Mouse (Mus musculus): Measurements from ENCODE around the gene Mak. TPM values are rescaled to one million over a fixed set of nuclear protein-coding genes. Genes with fewer than 3 reads are reported as not detected.

Mak gene
- polyA plus RNA-seq, 1 experiment from 2014 or later: 0.15 TPM

- H3K4me2 ChIP-seq: no peak overlapping the region
- no peaks in the 10 kb centered on the region for H3K27me3 ChIP-seq (replicated peaks)
- 83% methylated on average over 4 of the region's 4 CpGs for WGBS (ENCODE audit: insufficient replicate concordance)
- H3K9ac ChIP-seq: no peak overlapping the region
- no peak for ATAC-seq
- H3K36me3 ChIP-seq: no peaks in the 10 kb centered on the region
- H3K9me3 ChIP-seq (replicated peaks): no peaks in the 10 kb centered on the region
- H3K4me1 ChIP-seq: no peaks in the 10 kb centered on the region
- H3K4me3 ChIP-seq: no peak overlapping the region
- H3K27ac ChIP-seq: no peak overlapping the region
Observed at GRCm38 (mm10) chr13:41067618-41068017, 11.9 kb downstream of the Mak start.

- Histone ChIP-seq H3K4me3 (no peak overlapping the region), H3K4me1 (peaks cover 10% of the 10 kb centered on the region; the same call in 1 of the 2 replicates), H3K9me3 (replicated peaks) (no peaks in the 10 kb centered on the region), H3K27ac (no peak overlapping the region), H3K36me3 (no peaks in the 10 kb centered on the region), H3K4me2 (no peak overlapping the region), H3K27me3 (replicated peaks) (peaks cover 6% of the 10 kb centered on the region; the same call in 1 of the 2 replicates), H3K9ac (no peak overlapping the region)
- ATAC-seq: no peak
- 50% methylated on average over 5 of the region's 5 CpGs for WGBS (ENCODE audit: insufficient replicate concordance)
Observed at GRCm38 (mm10) chr13:41051965-41052364, 27.5 kb downstream of the Mak start.

GRCm38 (mm10) chr13:41047280-41047679 lies 32.2 kb downstream of the Mak start:
- Histone ChIP-seq H3K9me3 (replicated peaks) (no peaks in the 10 kb centered on the region), H3K4me2 (no peak overlapping the region), H3K4me3 (no peak overlapping the region), H3K4me1 (no peaks in the 10 kb centered on the region), H3K27me3 (replicated peaks) (peaks cover 12% of the 10 kb centered on the region; the same call in 1 of the 2 replicates), H3K9ac (no peak overlapping the region), H3K27ac (no peak overlapping the region), H3K36me3 (no peaks in the 10 kb centered on the region)
- WGBS (ENCODE audit: insufficient replicate concordance): 72% methylated on average over 6 of the region's 6 CpGs
- ATAC-seq: no peak

GRCm38 (mm10) chr13:41045901-41046300 lies 33.6 kb downstream of the Mak start:
- H3K27ac ChIP-seq: no peak overlapping the region
- H3K4me3 ChIP-seq: no peak overlapping the region
- no peak overlapping the region for H3K4me2 ChIP-seq
- no peak for ATAC-seq
- no peak overlapping the region for H3K9ac ChIP-seq
- no peaks in the 10 kb centered on the region for H3K9me3 ChIP-seq (replicated peaks)
- no peaks in the 10 kb centered on the region for H3K36me3 ChIP-seq
- peaks cover 12% of the 10 kb centered on the region; the same call in 1 of the 2 replicates for H3K27me3 ChIP-seq (replicated peaks)
- WGBS (ENCODE audit: insufficient replicate concordance): 81% methylated on average over 8 of the region's 8 CpGs
- no peaks in the 10 kb centered on the region for H3K4me1 ChIP-seq

- Histone ChIP-seq H3K4me2 (no peak overlapping the region), H3K4me1 (no peaks in the 10 kb centered on the region), H3K9ac (no peak overlapping the region), H3K27me3 (replicated peaks) (peaks cover 23% of the 10 kb centered on the region), H3K36me3 (no peaks in the 10 kb centered on the region), H3K4me3 (no peak overlapping the region), H3K27ac (no peak overlapping the region), H3K9me3 (replicated peaks) (no peaks in the 10 kb centered on the region)
- ATAC-seq: no peak
- WGBS (ENCODE audit: insufficient replicate concordance): 70% methylated on average over 4 of the region's 4 CpGs
Observed at GRCm38 (mm10) chr13:41042511-41042910, 37.0 kb downstream of the Mak start.

- WGBS (ENCODE audit: insufficient replicate concordance): 40% methylated on average over 5 of the region's 5 CpGs
- Histone ChIP-seq H3K4me2 (peak overlapping the region; percentile 52), H3K9me3 (replicated peaks) (no peaks in the 10 kb centered on the region), H3K27me3 (replicated peaks) (no peaks in the 10 kb centered on the region), H3K4me3 (peak overlapping the region; percentile 10; the same call in 1 of the 2 replicates), H3K4me1 (peaks cover 35% of the 10 kb centered on the region), H3K27ac (peak overlapping the region; percentile 77), H3K9ac (peak overlapping the region; percentile 44), H3K36me3 (no peaks in the 10 kb centered on the region)
- ATAC-seq: peak; percentile 92
Observed at GRCm38 (mm10) chr13:41030098-41030497, 49.4 kb downstream of the Mak start.

- WGBS (ENCODE audit: insufficient replicate concordance): 83% methylated on average over 13 of the region's 13 CpGs
- H3K36me3 ChIP-seq: peaks cover 73% of the 10 kb centered on the region
- H3K4me3 ChIP-seq: peak overlapping the region; percentile 86; the same call in 1 of the 2 replicates
- H3K9me3 ChIP-seq (replicated peaks): no peaks in the 10 kb centered on the region
- H3K9ac ChIP-seq: no peak overlapping the region
- H3K27ac ChIP-seq: peak overlapping the region; percentile 99
- no peak for ATAC-seq
- peaks cover 71% of the 10 kb centered on the region for H3K4me1 ChIP-seq
- no peaks in the 10 kb centered on the region for H3K27me3 ChIP-seq (replicated peaks)
- H3K4me2 ChIP-seq: peak overlapping the region; percentile 95; the same call in 1 of the 2 replicates
Observed at GRCm38 (mm10) chr13:41022099-41022498, 57.4 kb downstream of the Mak start.

- Histone ChIP-seq H3K9ac (peak overlapping the region; percentile 93), H3K27ac (peak overlapping the region; percentile 99), H3K4me1 (peaks cover 74% of the 10 kb centered on the region), H3K9me3 (replicated peaks) (no peaks in the 10 kb centered on the region), H3K36me3 (peaks cover 73% of the 10 kb centered on the region), H3K4me2 (peak overlapping the region; percentile 95), H3K27me3 (replicated peaks) (no peaks in the 10 kb centered on the region), H3K4me3 (peak overlapping the region; percentile 86)
- 76% methylated on average over 6 of the region's 6 CpGs for WGBS (ENCODE audit: insufficient replicate concordance)
- ATAC-seq: no peak
Observed at GRCm38 (mm10) chr13:41021607-41022006, 57.9 kb downstream of the Mak start.

GRCm38 (mm10) chr13:41020494-41020893 lies 59.0 kb downstream of the Mak start:
- H3K27me3 ChIP-seq (replicated peaks): no peaks in the 10 kb centered on the region
- peak; percentile 24; the same call in 1 of the 2 replicates for ATAC-seq
- no peaks in the 10 kb centered on the region for H3K9me3 ChIP-seq (replicated peaks)
- peak overlapping the region; percentile 95 for H3K4me2 ChIP-seq
- H3K4me1 ChIP-seq: peaks cover 79% of the 10 kb centered on the region
- peak overlapping the region; percentile 99 for H3K27ac ChIP-seq
- H3K9ac ChIP-seq: peak overlapping the region; percentile 93
- peak overlapping the region; percentile 86 for H3K4me3 ChIP-seq
- 20% methylated on average over 7 of the region's 7 CpGs for WGBS (ENCODE audit: insufficient replicate concordance)
- H3K36me3 ChIP-seq: peaks cover 73% of the 10 kb centered on the region

GRCm38 (mm10) chr13:41018756-41019591 lies 60.5 kb downstream of the Mak start:
- H3K4me3 ChIP-seq: peak overlapping the region; percentile 86
- H3K27me3 ChIP-seq (replicated peaks): no peaks in the 10 kb centered on the region
- peaks cover 82% of the 10 kb centered on the region for H3K4me1 ChIP-seq
- WGBS (ENCODE audit: insufficient replicate concordance): 33% methylated on average over 13 of the region's 13 CpGs
- ATAC-seq: peak; percentile 55
- H3K4me2 ChIP-seq: peak overlapping the region; percentile 95
- H3K27ac ChIP-seq: peak overlapping the region; percentile 99
- peaks cover 76% of the 10 kb centered on the region for H3K36me3 ChIP-seq
- no peaks in the 10 kb centered on the region for H3K9me3 ChIP-seq (replicated peaks)
- H3K9ac ChIP-seq: peak overlapping the region; percentile 93

GRCm38 (mm10) chr13:41018236-41018635 lies 61.3 kb downstream of the Mak start:
- no peaks in the 10 kb centered on the region for H3K9me3 ChIP-seq (replicated peaks)
- 45% methylated on average over 9 of the region's 9 CpGs for WGBS (ENCODE audit: insufficient replicate concordance)
- peak overlapping the region; percentile 86 for H3K4me3 ChIP-seq
- no peaks in the 10 kb centered on the region for H3K27me3 ChIP-seq (replicated peaks)
- ATAC-seq: no peak
- peak overlapping the region; percentile 99 for H3K27ac ChIP-seq
- peak overlapping the region; percentile 93 for H3K9ac ChIP-seq
- H3K4me2 ChIP-seq: peak overlapping the region; percentile 95
- peaks cover 82% of the 10 kb centered on the region for H3K4me1 ChIP-seq
- H3K36me3 ChIP-seq: peaks cover 76% of the 10 kb centered on the region

- ATAC-seq: peak; percentile 85
- Histone ChIP-seq H3K36me3 (peaks cover 76% of the 10 kb centered on the region), H3K9ac (peak overlapping the region; percentile 93), H3K27me3 (replicated peaks) (no peaks in the 10 kb centered on the region), H3K4me1 (peaks cover 86% of the 10 kb centered on the region), H3K4me2 (peak overlapping the region; percentile 95), H3K27ac (peak overlapping the region; percentile 99), H3K9me3 (replicated peaks) (no peaks in the 10 kb centered on the region), H3K4me3 (peak overlapping the region; percentile 86)
- WGBS (ENCODE audit: insufficient replicate concordance): 17% methylated on average over 4 of the region's 4 CpGs
Observed at GRCm38 (mm10) chr13:41017832-41018231, 61.7 kb downstream of the Mak start.
